Mouse (Mus musculus): ENCODE measurements around the gene Efhd2.

Gene Efhd2

DNA sequence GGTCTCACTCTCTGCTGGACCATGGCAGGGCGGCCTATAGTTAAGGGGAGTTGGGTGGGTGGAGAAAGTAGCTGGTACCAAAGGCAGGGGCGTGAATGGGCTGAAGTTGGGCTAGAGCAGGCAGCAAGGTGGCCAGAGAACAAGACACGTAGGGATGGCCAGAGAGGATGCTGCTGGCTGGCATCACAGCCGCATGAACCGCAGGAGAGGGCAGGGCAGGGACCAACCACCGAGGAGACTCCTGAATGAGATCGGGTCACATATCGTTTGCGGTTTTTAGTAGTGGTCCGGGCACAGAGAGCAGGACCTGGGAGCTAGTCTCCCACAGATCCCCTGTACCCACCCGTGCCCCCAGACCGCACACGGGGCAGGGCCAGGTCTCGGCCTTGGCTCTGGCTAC, 15.4 kb downstream of the Efhd2 start:
- no peak for DNase-seq (ENCODE audit: low read depth)

DNA sequence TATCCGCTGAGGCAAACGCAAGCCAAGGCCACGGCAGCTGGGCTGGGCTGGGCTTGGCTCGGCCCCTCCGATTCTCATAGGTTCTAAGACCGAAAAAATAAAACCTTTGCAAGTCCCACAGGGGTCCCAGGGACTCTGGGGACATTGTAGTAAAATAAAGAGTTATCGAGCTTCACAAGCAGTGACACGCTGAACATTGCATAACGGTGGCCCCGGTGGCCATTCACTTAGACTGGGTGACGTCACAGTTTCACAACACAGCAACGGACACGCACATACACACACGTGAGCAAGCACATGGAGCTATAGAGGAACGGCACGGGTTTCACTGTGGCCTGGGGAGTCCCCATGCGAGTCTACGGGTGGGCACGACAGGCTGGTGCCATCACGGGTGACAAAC, 16.2 kb downstream of the Efhd2 start:
- DNase-seq (ENCODE audit: low read depth), result no peak

DNA sequence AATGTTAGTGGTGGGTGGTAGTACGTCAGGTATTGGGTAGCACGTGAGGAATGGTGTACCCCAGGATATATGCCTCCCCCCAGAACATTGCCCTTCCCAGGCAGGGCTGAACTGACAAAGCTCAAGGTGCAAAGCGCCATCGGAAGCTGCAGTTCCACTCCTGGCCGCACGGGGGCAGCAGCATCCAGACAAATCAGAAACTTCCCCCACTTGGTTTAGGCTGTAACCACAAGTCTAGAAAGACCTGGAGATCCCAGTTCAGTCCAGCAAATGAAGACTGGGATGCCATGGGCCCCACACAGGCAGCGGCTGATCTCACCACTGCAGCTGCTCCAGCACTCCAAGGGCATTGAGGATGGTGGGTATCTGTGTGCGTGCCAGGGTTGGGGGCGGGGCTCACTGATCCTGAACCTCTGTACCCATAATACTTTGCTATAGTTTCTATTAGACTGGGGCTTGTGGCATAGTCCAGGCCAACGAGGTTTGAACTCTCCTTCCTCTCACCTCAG, 17.2 kb downstream of the Efhd2 start:
- DNase-seq (ENCODE audit: low read depth), result no peak

GRCm38 (mm10) chr4:141853437-141853836, 21.3 kb downstream of the Efhd2 start:
- no peak for DNase-seq (ENCODE audit: low read depth)

DNA sequence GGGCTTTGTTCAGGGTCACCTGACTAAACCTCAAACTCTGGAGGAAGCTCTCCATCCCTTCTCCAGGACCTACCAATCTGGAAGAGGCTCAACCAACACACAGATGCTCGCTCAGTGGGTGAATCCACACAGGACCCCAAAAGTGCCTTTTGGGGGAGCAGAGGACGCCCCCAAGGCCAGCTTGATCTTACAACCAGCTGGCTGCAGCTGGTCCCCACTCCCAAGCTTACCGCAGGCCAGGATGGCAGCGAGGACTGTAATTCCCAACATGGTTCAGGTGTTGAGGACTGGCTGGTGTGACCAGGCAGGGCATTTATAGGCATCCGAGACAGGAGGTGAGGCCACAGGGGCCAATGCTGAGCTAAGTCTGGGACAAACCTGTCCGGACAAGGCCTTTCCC, 28.7 kb downstream of the Efhd2 start, which contains the start of gene Ctrc:
Ctrc (minus strand) TSS at position 361 of the 400 bp plus-strand sequence.
- no peak for DNase-seq (ENCODE audit: low read depth)

GRCm38 (mm10) chr4:141834536-141835095, 40.1 kb downstream of the Efhd2 start:
- DNase-seq (ENCODE audit: low read depth), result no peak

DNA sequence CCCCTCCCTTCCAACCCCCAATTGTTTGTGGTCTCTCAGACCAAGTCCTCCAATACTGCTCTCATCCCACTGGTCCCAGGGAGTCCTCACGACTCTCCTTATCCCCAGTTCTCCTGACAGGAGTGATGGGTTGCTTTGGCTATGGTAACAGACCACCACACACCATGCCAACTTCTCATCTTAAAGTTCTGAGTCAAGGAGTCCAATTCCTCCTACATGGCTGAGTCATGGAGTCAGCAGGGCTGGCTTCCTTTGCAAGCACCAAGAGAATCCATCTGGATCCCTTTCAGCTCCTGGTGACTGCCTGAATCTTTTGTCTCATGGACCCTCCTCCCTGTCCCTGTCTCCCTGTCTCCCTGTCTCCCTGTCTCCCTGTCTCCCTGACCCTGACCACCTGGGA, 40.8 kb downstream of the Efhd2 start:
- peak; percentile 22 for DNase-seq (ENCODE audit: low read depth)

- DNase-seq (ENCODE audit: low read depth), result no peak
Observed at GRCm38 (mm10) chr4:141831361-141831760, 43.4 kb downstream of the Efhd2 start.

GRCm38 (mm10) chr4:141830381-141830780, 44.3 kb downstream of the Efhd2 start:
- DNase-seq (ENCODE audit: low read depth), result no peak

DNA sequence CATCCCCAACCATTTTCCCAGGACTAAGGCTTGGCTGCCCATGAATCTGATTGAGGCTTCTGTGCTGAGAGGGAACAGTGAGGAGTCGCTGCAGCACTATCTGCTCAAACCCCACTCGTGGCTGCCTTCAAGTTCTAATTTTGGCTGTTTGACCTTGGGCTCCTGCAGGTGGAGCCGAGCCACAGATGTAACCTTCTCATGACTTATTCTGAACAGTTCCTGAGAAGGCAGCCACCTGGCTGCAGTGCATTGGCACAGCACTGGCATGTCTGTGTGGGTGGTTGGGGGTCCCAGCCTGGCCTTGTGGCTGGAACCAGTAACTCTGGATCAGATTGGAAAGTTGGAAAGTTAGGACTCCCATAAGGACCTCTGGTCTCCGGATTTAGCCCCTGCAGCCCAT, 46.5 kb downstream of the Efhd2 start:
- no peak for DNase-seq (ENCODE audit: low read depth)

GRCm38 (mm10) chr4:141827401-141827800, 47.3 kb downstream of the Efhd2 start:
- no peak for DNase-seq (ENCODE audit: low read depth)

DNA sequence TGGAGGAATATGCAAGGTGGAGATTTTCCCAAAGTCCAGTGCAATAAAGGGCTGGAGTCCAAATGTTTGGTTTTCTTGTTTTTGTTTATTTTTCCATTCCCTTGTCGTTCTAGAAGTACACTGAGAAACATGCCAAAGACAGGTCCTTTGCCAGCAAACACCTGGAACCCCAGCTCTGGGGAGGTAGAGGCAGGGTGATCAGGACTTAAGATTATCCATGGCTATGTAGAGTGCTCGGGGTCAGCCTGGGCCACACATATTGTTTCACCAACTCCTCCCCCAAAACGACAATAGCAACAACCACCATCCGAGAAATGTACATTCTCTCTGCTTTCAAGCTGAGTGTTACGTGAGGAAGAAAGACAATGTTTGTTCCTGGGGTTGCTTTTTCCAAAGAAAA, 48.7 kb downstream of the Efhd2 start, which contains the start of gene Cela2a:
Cela2a (minus strand) TSS at position 101 of the 400 bp plus-strand sequence.
- DNase-seq (ENCODE audit: low read depth), result no peak

GRCm38 (mm10) chr4:141822979-141823378, 51.7 kb downstream of the Efhd2 start:
- peak; percentile 6 for DNase-seq (ENCODE audit: low read depth)

- no peak for DNase-seq (ENCODE audit: low read depth)
Observed at GRCm38 (mm10) chr4:141822089-141822488, 52.6 kb downstream of the Efhd2 start.

- no peak for DNase-seq (ENCODE audit: low read depth)
Observed at GRCm38 (mm10) chr4:141821178-141821577, 53.5 kb downstream of the Efhd2 start.

GRCm38 (mm10) chr4:141819316-141819715, 55.4 kb downstream of the Efhd2 start:
- no peak for DNase-seq (ENCODE audit: low read depth)

- no peak for DNase-seq (ENCODE audit: low read depth)
Observed at GRCm38 (mm10) chr4:141818861-141819260, 55.9 kb downstream of the Efhd2 start.

DNA sequence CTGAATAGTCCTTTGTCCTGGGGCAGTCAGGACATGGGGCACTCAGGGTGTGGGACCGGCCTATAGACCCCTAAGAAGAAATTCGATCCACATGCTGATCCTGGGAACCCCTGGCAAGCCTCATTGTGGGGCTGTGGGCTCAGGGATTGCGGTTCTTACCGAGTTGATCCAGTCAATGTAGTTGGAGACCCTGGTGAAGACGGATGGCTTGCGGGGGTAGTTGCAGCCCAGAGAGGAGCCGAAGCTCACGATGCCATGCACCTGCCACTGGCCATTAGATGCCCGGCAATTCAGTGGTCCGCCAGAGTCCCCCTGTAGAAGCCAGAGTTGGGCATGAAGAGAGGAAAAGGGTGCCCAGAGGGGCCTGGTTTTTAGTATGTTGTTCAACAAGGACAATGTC, 57.0 kb downstream of the Efhd2 start:
- DNase-seq (ENCODE audit: low read depth), result no peak

GRCm38 (mm10) chr4:141816776-141817655, 57.7 kb downstream of the Efhd2 start:
- no peak for DNase-seq (ENCODE audit: low read depth)

GRCm38 (mm10) chr4:141816267-141816666, 58.5 kb downstream of the Efhd2 start:
- no peak for DNase-seq (ENCODE audit: low read depth)

- no peak for DNase-seq (ENCODE audit: low read depth)
Observed at GRCm38 (mm10) chr4:141811375-141811774, 63.3 kb downstream of the Efhd2 start.

GRCm38 (mm10) chr4:141810975-141811374, 63.7 kb downstream of the Efhd2 start:
- no peak for DNase-seq (ENCODE audit: low read depth)

- DNase-seq (ENCODE audit: low read depth), result no peak
Observed at GRCm38 (mm10) chr4:141809850-141810464, 64.8 kb downstream of the Efhd2 start.
